Mouse (Mus musculus): ENCODE measurements at regions not wholly inside any gene's neighbourhood (a gene's known extent, or its start where the extent isn't known, plus 50 kb on each side); places are given as distances from the start of the nearest gene placed in this dataset.
"Not testable (repeated sequence)": the region's sequence is repeated elsewhere in the genome, so short reads cannot be mapped to it uniquely, and the experiment has no call there.

- DNase-seq, result no peak
These were observed 499.3 kb upstream of the 4930578C19Rik start for GRCm38 (mm10) chrX:18960465-18960864.

- DNase-seq, result no peak
These were observed 481.4 kb upstream of the 4930578C19Rik start for GRCm38 (mm10) chrX:18942612-18943011.

GRCm38 (mm10) chrX:18933340-18933739, 472.1 kb upstream of the 4930578C19Rik start:
- DNase-seq, result no peak

- no peak for DNase-seq
These were observed 461.9 kb upstream of the 4930578C19Rik start for GRCm38 (mm10) chrX:18923084-18923483.

- no peak for DNase-seq
These were observed 460.3 kb upstream of the 4930578C19Rik start for GRCm38 (mm10) chrX:18921366-18922092.

- no peak for DNase-seq
These were observed 421.6 kb upstream of the 4930578C19Rik start for GRCm38 (mm10) chrX:18882784-18883171.

- DNase-seq, result peak; percentile 10
These were observed 421.0 kb upstream of the 4930578C19Rik start for GRCm38 (mm10) chrX:18882088-18882783.

GRCm38 (mm10) chrX:18875734-18876133, 414.5 kb upstream of the 4930578C19Rik start:
- DNase-seq, result no peak

- DNase-seq, result no peak
These were observed 412.9 kb upstream of the 4930578C19Rik start for GRCm38 (mm10) chrX:18874051-18874450.

GRCm38 (mm10) chrX:18838668-18839067, 377.5 kb upstream of the 4930578C19Rik start:
- DNase-seq, result no peak

GRCm38 (mm10) chrX:18824971-18825370, 363.8 kb upstream of the 4930578C19Rik start:
- DNase-seq, result not testable (repeated sequence)

- DNase-seq, result no peak
These were observed 353.3 kb upstream of the 4930578C19Rik start for GRCm38 (mm10) chrX:18814441-18814973.

All from thymus, postnatal 4 days (tissue).